Mouse (Mus musculus) yolk sac, embryonic 10.5 days (tissue): ENCODE measurements around the gene Alox5.
"Not testable (repeated sequence)": the region's sequence is repeated elsewhere in the genome, so short reads cannot be mapped to it uniquely, and the experiment has no call there.

Experiments used
- DNase-seq: peaks from one replicate; pipeline ENCODE4 v3.0.0-alpha.2; 2017; ENCODE audit warnings: low spot score

Gene Alox5

DNA sequence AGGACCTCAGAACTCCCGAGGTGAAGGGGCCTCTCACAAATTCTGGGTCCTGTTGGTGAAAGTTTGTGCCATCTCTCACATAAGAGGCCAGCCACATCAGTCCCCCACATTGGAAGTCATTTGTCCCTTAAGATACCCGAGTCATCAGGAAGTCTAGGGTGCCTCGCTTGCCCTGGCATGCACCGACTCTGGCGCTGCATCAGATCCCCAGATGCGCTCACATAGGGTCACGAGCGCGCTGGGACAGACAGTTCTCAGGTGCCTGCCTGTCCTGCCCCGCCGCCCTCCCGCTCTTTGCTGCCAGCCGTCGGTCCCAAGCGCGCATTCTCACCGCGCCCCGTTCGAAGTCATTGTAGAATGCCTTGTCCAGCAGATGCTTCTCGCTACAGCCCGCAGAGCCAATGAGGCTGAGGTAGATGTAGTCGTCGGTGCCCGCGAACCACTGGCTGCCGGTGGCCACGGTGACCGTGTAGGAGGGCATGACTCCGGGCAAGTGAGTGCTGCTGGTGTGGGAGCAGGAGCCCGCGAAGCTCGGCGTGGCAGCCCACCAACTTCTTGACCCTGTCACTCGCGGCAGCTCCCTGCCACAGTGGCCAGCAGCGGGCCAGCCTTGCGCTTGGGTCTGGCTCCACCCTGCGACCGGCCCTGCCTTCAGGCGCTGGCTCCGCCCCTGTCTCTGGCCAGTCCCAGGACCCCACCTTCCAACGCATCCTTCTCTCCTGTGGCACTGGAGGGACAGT lies at the start of gene Alox5:
Alox5 (minus strand) TSS at position 635 of the 740 bp plus-strand sequence.
- no peak for DNase-seq

- DNase-seq, result not testable (repeated sequence)
These were observed 45.5 kb upstream of the Alox5 start, which contains the start of gene Olfr212 for GRCm38 (mm10) chr6:116506302-116507003. Gene Olfr212, plus strand, starts transcription at chr6:116506516.

DNA sequence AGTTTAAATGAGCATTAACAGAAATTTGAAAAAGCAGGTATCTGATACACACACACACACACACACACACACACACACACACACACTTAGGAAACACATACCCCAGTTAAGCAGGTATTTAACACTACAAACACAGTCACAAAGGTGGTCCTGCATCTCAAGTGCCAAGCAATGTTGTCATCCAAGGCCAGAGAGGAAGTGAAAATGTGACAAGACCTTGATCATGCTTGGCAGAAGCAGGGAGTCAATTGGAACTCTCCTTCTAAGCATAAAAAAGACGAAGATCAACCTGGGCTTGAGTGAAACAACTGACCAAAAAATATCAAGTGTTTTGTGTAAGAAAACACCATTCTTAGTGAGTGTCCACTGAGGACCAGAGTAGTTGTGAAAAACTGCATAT lies 35.0 kb upstream of the Alox5 start:
- no peak for DNase-seq

DNA sequence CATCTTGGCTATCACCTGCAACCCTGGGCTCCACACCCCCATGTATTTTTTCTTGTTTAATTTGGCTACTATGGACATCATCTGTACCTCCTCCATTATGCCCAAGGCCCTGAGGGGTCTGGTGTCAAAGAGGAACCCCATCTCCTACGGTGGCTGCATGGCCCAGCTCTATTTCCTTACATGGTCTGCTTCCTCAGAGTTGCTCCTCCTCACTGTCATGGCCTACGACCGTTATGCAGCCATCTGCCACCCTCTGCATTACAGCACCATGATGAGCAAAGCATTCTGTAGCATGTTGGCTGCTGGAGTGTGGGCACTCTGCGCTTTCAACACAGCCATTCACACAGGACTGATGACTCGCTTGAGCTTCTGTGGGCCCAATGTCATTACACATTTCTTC lies 32.8 kb upstream of the Alox5 start:
- no peak for DNase-seq

GRCm38 (mm10) chr6:116488791-116489190 lies 27.8 kb upstream of the Alox5 start, which contains the start of gene Olfr211:
Gene Olfr211, plus strand, starts transcription at chr6:116489091.
- DNase-seq, result no peak

DNA sequence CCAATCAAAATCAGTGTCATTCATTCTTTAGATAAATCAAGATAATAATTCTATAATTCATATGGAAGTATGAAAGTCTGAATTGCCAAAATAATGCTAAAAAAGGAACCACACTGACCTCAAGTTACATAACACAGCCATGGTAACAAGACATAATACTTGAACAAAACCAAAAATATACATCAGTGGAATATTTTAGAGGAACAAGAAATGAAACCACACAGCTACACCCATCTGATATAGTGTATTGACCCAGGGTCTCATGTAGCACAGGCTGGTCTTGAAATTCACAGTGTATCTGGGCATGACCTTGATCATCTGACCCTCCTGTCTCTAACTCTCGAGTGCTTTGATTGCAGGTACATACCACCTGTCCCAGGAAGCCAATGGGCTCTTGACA lies 25.9 kb upstream of the Alox5 start:
- DNase-seq, result no peak

DNA sequence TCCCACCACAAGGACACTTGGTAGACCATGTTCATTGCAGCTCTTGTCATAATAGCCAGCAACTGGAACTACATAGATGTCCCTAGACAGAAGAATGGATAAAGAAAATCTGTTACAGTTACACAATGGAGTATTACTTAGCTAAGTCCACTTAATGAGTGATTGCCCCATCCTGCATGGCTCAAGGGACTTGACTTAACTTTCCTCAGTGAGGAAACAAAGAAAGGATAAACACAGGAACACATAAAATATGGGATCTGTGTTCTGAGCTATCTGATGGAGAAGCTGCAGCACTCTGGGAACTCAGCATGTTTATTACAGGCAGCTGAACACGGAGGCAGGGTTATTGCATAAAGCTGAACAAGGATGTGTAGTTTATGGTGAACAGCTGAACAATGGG lies 24.1 kb upstream of the Alox5 start:
- DNase-seq, result no peak

DNA sequence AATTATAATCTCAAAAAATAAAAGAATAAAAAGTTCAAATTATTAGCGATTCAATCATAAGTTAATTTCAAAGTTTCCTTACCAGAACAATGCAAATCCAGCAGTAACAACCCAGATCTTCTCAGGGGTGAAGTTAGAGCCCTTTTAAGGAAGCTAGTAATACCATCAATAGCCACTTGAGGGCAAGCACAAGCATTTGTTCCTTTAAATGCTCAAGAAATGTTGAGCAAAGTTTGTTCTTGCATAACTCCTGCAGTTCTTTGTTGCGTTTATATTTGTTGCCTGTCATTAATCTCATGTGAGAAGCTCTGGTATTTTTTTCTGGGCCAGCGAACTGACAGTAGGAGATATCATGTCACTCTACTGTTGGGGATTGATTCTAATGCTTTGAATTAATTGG lies 7.1 kb upstream of the Alox5 start:
- DNase-seq, result no peak

- DNase-seq, result no peak
These were observed 1.7 kb downstream of the Alox5 start for GRCm38 (mm10) chr6:116459232-116459631.

DNA sequence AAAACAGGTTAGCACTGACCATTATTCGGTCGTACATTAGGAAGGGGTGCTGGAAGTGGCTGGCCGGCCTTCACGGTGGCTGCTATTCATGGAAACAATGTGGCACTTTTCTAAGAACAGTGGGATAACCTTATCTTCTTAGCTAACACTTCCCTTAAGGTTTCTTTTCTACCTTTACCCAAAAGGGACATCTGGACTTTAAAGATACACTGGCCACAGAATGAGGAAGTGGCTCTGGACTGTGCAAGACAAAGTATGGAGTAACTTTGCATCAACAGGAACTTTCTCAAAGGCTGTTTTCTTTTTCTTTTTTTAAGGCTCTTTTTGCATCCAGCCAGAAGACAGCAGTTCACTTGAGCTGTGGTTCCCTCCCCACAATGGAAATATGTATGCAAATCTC lies 2.2 kb downstream of the Alox5 start:
- DNase-seq, result no peak

- DNase-seq, result no peak
These were observed 4.5 kb downstream of the Alox5 start for GRCm38 (mm10) chr6:116456482-116456881.

- no peak for DNase-seq
These were observed 5.2 kb downstream of the Alox5 start for GRCm38 (mm10) chr6:116455781-116456180.

DNA sequence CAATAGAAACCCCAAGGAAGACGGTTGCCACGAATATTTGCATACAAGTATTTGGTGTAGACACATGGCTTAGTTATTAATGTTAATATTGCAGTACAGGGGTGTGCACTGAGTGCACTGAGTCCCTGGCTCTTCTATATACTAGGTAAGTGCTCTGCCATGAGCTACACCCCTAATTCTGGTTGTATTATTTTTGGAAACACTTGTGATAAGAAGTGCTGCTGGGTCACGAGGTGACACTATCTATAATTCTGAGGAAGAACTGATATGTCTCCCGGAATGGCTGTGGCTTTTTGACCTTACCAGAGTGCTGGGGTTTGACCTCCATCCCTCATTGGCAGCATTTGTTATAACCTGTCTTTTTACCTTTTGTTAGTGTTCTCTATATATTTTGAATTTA lies 20.1 kb downstream of the Alox5 start:
- DNase-seq, result no peak

- no peak for DNase-seq
These were observed 20.5 kb downstream of the Alox5 start for GRCm38 (mm10) chr6:116440447-116440846.

DNA sequence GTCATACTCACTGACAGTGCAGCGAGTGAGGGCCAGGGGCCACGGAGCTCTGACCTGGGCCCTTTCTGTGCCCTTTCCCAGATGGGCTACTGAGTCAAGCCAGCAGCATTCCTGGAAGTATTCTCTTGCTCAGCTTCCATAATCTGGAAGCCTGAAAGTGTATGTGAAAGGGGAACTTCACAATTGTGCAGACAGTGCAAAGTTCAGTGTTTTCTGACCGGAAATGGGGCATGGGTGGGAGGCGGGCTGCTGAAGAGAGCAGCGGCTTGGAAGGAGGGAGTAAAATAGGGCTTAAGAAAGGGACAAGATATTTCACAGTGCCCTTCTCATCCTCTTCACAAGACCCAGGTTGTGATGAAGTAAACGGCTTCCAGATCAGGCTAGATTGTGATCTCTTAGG lies 21.4 kb downstream of the Alox5 start:
- DNase-seq, result no peak

- DNase-seq, result no peak
These were observed 22.1 kb downstream of the Alox5 start for GRCm38 (mm10) chr6:116438864-116439263.

- DNase-seq, result no peak
These were observed 32.7 kb downstream of the Alox5 start for GRCm38 (mm10) chr6:116428282-116428681.

GRCm38 (mm10) chr6:116427552-116427951 lies 33.4 kb downstream of the Alox5 start:
- DNase-seq, result no peak

- DNase-seq, result no peak
These were observed 37.3 kb downstream of the Alox5 start for GRCm38 (mm10) chr6:116423664-116424063.

DNA sequence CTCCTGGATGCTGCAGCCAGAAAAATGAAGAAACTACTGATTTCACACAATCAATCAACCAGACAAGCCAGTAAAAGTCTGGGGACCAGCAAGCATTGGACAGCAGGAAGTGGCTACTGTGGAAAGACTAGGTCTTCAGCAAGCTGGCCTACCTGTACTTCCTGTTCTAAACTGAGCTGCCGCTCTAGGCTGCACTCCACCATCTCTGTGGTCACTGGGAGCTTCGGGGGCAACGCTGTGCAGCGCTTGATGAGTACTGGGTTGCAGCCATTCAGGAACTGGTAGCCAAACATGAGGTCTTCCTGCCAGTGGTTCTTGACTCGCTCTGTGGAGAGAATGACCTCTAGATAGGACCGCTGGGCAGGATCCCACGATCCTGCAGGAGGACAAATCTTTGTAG lies 38.0 kb downstream of the Alox5 start:
- DNase-seq, result no peak

- no peak for DNase-seq
These were observed 40.7 kb downstream of the Alox5 start for GRCm38 (mm10) chr6:116420271-116420670.

DNA sequence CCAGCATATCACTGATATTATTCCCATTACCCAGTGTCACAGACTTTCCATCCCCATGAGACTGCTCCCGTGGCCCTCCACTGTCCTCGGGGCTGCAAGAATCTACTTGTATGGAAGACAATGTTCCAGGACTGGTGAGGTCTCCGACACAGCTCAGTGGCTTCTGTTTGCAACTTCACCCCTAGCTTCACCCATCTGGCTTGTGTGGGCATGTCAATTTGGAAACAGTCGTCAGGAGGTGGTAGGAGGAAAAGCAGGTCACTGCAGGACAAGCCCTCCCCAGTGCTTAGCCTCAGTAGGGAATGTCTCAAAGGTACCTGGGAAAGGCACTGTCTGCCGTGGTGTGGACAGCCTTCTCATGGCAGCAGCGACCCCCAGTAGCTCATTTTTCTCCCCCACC lies 41.3 kb downstream of the Alox5 start:
- no peak for DNase-seq

DNA sequence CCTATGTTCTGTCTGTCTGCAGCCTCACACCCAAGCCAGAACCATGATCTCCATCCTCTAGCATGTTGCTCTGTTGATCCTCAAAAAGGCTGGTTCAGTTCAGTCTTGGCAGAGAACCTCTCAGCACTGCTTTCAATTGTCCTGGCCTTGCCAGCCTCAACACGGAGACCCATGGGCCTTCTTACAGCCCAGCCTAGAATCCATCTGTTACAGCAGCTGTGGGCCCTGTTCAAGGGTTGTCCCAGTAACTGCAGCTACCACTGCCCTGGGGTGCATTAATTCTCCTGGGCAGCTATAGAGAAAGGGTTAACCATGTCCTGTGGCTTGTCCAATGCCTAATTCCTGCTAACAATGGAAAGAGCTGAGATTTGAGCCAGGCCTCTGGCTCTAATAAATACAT lies 42.5 kb downstream of the Alox5 start:
- no peak for DNase-seq
